Mouse (Mus musculus): ENCODE measurements around the gene Myoz2. TPM values are rescaled to one million over a fixed set of nuclear protein-coding genes. Genes with fewer than 3 reads are reported as not detected.
A peak's percentile ranks its signal among the peaks of the same experiment; 100 is the strongest.

Myoz2 gene
- polyA plus RNA-seq, 1 experiment from 2014 or later = not detected

DNA sequence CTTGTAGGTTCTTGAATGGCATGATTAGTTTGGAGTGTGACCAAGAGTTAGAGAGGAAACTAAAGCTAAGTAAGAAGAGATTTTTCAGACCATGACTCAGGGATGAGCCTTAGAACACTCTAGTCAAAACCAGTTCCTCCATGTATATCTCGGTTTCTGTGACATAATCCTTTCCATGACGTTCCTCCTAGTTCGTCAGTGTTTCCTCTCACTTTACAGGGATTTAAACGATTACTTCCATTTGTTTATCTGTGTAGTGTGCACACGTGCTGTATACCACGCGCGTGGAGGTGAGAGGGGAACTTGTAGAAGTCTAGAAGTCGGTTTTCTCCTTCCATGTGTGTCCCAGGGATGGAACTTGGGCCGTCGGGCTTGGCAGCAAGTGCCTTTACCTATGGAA is 47.9 kb downstream of the Myoz2 start:
- Histone ChIP-seq H3K36me3 (ENCODE audit: control insufficient read depth, insufficient read depth, low read length) (no peaks in the 10 kb centered on the region), H3K27ac (ENCODE audit: low read depth, low read length) (no peak overlapping the region), H3K27me3 (ENCODE audit: control insufficient read depth, insufficient read depth, low read length) (no peaks in the 10 kb centered on the region), H3K9ac (ENCODE audit: low read length) (no peak overlapping the region), H3K4me2 (no peak overlapping the region), H3K4me1 (ENCODE audit: control insufficient read depth, insufficient read depth, low read length) (no peaks in the 10 kb centered on the region), H3K4me3 (ENCODE audit: low read depth, low read length) (no peak overlapping the region), H3K9me3 (ENCODE audit: control insufficient read depth, low read length) (no peaks in the 10 kb centered on the region)
- WGBS = 87% methylated on average over 11 of the region's 11 CpGs
- no peak for ATAC-seq (ENCODE audit: low FRiP score)
- no peak for DNase-seq (ENCODE audit: low spot score, missing footprints)

DNA sequence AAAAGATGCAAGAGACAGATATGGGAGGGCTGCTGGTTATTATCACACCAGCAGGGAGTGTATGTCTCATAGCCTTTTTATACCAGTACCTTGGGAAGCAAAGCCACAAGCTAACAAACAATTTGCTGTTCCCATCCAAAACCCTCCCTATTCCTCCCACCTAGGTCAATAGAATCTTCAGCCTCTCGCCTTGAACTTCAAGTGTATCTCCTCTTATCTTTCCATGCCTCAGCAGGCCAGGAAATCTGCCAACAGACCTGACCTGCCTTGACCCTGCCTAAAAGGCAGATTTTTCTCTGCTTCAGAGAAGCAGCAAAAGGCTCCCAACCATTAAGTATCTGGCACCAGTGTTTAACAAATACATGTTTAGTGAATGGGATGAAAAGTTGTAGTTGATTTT is 48.4 kb downstream of the Myoz2 start:
- Histone ChIP-seq H3K9me3 (ENCODE audit: control insufficient read depth, low read length) (no peaks in the 10 kb centered on the region), H3K4me3 (ENCODE audit: low read depth, low read length) (no peak overlapping the region), H3K9ac (ENCODE audit: low read length) (no peak overlapping the region), H3K27ac (ENCODE audit: low read depth, low read length) (no peak overlapping the region), H3K4me1 (ENCODE audit: control insufficient read depth, insufficient read depth, low read length) (no peaks in the 10 kb centered on the region), H3K4me2 (no peak overlapping the region), H3K36me3 (ENCODE audit: control insufficient read depth, insufficient read depth, low read length) (no peaks in the 10 kb centered on the region), H3K27me3 (ENCODE audit: control insufficient read depth, insufficient read depth, low read length) (no peaks in the 10 kb centered on the region)
- no peak for DNase-seq (ENCODE audit: low spot score, missing footprints)
- WGBS = 58% methylated on average over 1 of the region's 1 CpGs
- no peak for ATAC-seq (ENCODE audit: low FRiP score)

GRCm38 (mm10) chr3:122985183-122985944 is 49.5 kb downstream of the Myoz2 start:
- DNase-seq (ENCODE audit: low spot score, missing footprints) (peak; percentile 93), ATAC-seq (ENCODE audit: low FRiP score) (no peak)
- Histone ChIP-seq H3K27me3 (ENCODE audit: control insufficient read depth, insufficient read depth, low read length) (no peaks in the 10 kb centered on the region), H3K4me1 (ENCODE audit: control insufficient read depth, insufficient read depth, low read length) (no peaks in the 10 kb centered on the region), H3K4me2 (peak overlapping the region; percentile 68), H3K27ac (ENCODE audit: low read depth, low read length) (0 out of 2 replicates have a peak overlapping the region, but pooled peaks have one; percentile 75), H3K9ac (ENCODE audit: low read length) (peak overlapping the region; percentile 94), H3K36me3 (ENCODE audit: control insufficient read depth, insufficient read depth, low read length) (no peaks in the 10 kb centered on the region), H3K9me3 (ENCODE audit: control insufficient read depth, low read length) (no peaks in the 10 kb centered on the region), H3K4me3 (ENCODE audit: low read depth, low read length) (peak overlapping the region; percentile 59)
- 26% methylated on average over 13 of the region's 13 CpGs for WGBS

GRCm38 (mm10) chr3:122984249-122985182 is 50.3 kb downstream of the Myoz2 start, which contains the start of gene Usp53:
Usp53 (minus strand) TSS chr3:122984510.
- peak within 1 kb of the TSS; percentile 75 for H3K27ac ChIP-seq (ENCODE audit: low read depth, low read length)
- H3K9me3 ChIP-seq (ENCODE audit: control insufficient read depth, low read length) = no peaks in the 10 kb centered on the region
- peak within 1 kb of the TSS; percentile 68 for H3K4me2 ChIP-seq
- no peaks in the 10 kb centered on the region for H3K4me1 ChIP-seq (ENCODE audit: control insufficient read depth, insufficient read depth, low read length)
- no peaks in the 10 kb centered on the region for H3K36me3 ChIP-seq (ENCODE audit: control insufficient read depth, insufficient read depth, low read length)
- peak; percentile 98 for ATAC-seq (ENCODE audit: low FRiP score)
- peak within 1 kb of the TSS; percentile 94 for H3K9ac ChIP-seq (ENCODE audit: low read length)
- H3K27me3 ChIP-seq (ENCODE audit: control insufficient read depth, insufficient read depth, low read length) = no peaks in the 10 kb centered on the region
- DNase-seq (ENCODE audit: low spot score, missing footprints) = peak; percentile 99
- WGBS = under 1% methylated on average over 89 of the region's 94 CpGs
- H3K4me3 ChIP-seq (ENCODE audit: low read depth, low read length) = peak within 1 kb of the TSS; percentile 59

DNA sequence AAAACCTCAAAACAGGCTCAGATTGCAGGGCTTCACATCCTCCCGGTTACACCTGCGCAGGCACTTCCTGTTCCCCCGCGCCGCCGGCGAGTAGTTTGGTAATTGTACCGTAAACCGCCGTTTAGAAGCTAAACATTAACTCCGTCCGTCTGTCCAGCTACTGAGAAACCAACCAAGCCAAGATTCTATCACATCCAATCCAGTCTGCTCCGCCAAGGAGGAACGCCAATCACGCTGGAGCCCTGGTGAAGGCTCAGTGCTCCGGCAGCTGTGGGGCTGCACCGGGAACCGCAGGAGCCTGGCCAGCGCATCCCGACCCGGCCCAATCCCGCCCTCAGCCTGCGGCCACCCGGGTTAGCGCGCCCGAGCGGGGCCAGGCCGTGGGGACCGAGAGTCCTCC is 51.0 kb downstream of the Myoz2 start:
- DNase-seq (ENCODE audit: low spot score, missing footprints) = peak; percentile 97

GRCm38 (mm10) chr3:122975964-122976363 is 58.9 kb downstream of the Myoz2 start:
- 100% methylated on average over 1 of the region's 1 CpGs for WGBS
- H3K27me3 ChIP-seq (ENCODE audit: control insufficient read depth, insufficient read depth, low read length) = no peaks in the 10 kb centered on the region
- H3K36me3 ChIP-seq (ENCODE audit: control insufficient read depth, insufficient read depth, low read length) = no peaks in the 10 kb centered on the region
- no peak overlapping the region for H3K27ac ChIP-seq (ENCODE audit: low read depth, low read length)
- ATAC-seq (ENCODE audit: low FRiP score) (no peak), DNase-seq (ENCODE audit: low spot score, missing footprints) (peak; percentile 68)
- no peak overlapping the region for H3K9ac ChIP-seq (ENCODE audit: low read length)
- H3K9me3 ChIP-seq (ENCODE audit: control insufficient read depth, low read length) = no peaks in the 10 kb centered on the region
- no peak overlapping the region for H3K4me3 ChIP-seq (ENCODE audit: low read depth, low read length)
- H3K4me1 ChIP-seq (ENCODE audit: control insufficient read depth, insufficient read depth, low read length) = no peaks in the 10 kb centered on the region
- no peak overlapping the region for H3K4me2 ChIP-seq

More for the DNA sequence above, 51.0 kb downstream of the Myoz2 start:
- Histone ChIP-seq H3K4me1 (ENCODE audit: control insufficient read depth, insufficient read depth, low read length) (no peaks in the 10 kb centered on the region), H3K4me3 (ENCODE audit: low read depth, low read length) (peak overlapping the region; percentile 59), H3K27me3 (ENCODE audit: control insufficient read depth, insufficient read depth, low read length) (no peaks in the 10 kb centered on the region), H3K36me3 (ENCODE audit: control insufficient read depth, insufficient read depth, low read length) (no peaks in the 10 kb centered on the region), H3K9ac (ENCODE audit: low read length) (peak overlapping the region; percentile 67), H3K9me3 (ENCODE audit: control insufficient read depth, low read length) (no peaks in the 10 kb centered on the region), H3K4me2 (peak overlapping the region; percentile 68), H3K27ac (ENCODE audit: low read depth, low read length) (peak overlapping the region; percentile 66)
- peak; percentile 89 for ATAC-seq (ENCODE audit: low FRiP score)
- under 1% methylated on average over 30 of the region's 30 CpGs for WGBS

GRCm38 (mm10) chr3:122975363-122975762 is 59.5 kb downstream of the Myoz2 start:
- Histone ChIP-seq H3K27me3 (ENCODE audit: control insufficient read depth, insufficient read depth, low read length) (no peaks in the 10 kb centered on the region), H3K9me3 (ENCODE audit: control insufficient read depth, low read length) (no peaks in the 10 kb centered on the region), H3K27ac (ENCODE audit: low read depth, low read length) (no peak overlapping the region), H3K4me3 (ENCODE audit: low read depth, low read length) (no peak overlapping the region), H3K9ac (ENCODE audit: low read length) (no peak overlapping the region), H3K4me1 (ENCODE audit: control insufficient read depth, insufficient read depth, low read length) (no peaks in the 10 kb centered on the region), H3K4me2 (no peak overlapping the region), H3K36me3 (ENCODE audit: control insufficient read depth, insufficient read depth, low read length) (no peaks in the 10 kb centered on the region)
- no peak for ATAC-seq (ENCODE audit: low FRiP score)
- 90% methylated on average over 4 of the region's 4 CpGs for WGBS
- DNase-seq (ENCODE audit: low spot score, missing footprints) = no peak

GRCm38 (mm10) chr3:122974833-122975232 is 60.0 kb downstream of the Myoz2 start:
- H3K9me3 ChIP-seq (ENCODE audit: control insufficient read depth, low read length) = no peaks in the 10 kb centered on the region
- no peak overlapping the region for H3K9ac ChIP-seq (ENCODE audit: low read length)
- H3K4me3 ChIP-seq (ENCODE audit: low read depth, low read length) = no peak overlapping the region
- no peak overlapping the region for H3K4me2 ChIP-seq
- no peaks in the 10 kb centered on the region for H3K4me1 ChIP-seq (ENCODE audit: control insufficient read depth, insufficient read depth, low read length)
- no peaks in the 10 kb centered on the region for H3K27me3 ChIP-seq (ENCODE audit: control insufficient read depth, insufficient read depth, low read length)
- ATAC-seq (ENCODE audit: low FRiP score) (no peak), DNase-seq (ENCODE audit: low spot score, missing footprints) (no peak)
- H3K27ac ChIP-seq (ENCODE audit: low read depth, low read length) = no peak overlapping the region
- WGBS = 79% methylated on average over 3 of the region's 3 CpGs
- no peaks in the 10 kb centered on the region for H3K36me3 ChIP-seq (ENCODE audit: control insufficient read depth, insufficient read depth, low read length)

All from midbrain, embryonic 11.5 days (tissue).